Mouse (Mus musculus): ENCODE data around the gene Rsph1.

Gene Rsph1

DNA sequence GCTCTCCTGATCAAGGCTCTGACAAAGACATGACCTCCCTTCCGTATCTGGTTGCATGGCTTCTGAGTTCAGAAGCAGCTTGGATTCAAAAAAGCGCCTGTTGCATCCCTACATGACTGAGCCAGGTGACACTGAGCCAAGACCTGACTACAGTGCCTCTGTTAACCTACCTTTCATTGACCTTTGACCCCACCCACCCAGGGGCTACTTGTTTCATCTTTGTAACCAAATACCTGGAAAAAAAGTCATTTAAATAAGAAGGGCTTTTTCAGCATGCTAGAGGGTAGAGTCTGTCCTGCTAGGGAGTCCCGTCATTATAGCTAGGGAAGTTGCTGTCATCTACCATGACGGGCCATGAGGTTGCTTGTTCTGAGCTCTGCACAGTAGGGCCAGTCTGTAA, 26.2 kb upstream of the Rsph1 start:
- no peak for DNase-seq

- no peak for DNase-seq
Observed at GRCm38 (mm10) chr17:31300736-31301135, 23.6 kb upstream of the Rsph1 start.

GRCm38 (mm10) chr17:31299981-31300380, 22.8 kb upstream of the Rsph1 start:
- no peak for DNase-seq

- DNase-seq, result no peak
Observed at GRCm38 (mm10) chr17:31298419-31299209, 21.4 kb upstream of the Rsph1 start.

DNA sequence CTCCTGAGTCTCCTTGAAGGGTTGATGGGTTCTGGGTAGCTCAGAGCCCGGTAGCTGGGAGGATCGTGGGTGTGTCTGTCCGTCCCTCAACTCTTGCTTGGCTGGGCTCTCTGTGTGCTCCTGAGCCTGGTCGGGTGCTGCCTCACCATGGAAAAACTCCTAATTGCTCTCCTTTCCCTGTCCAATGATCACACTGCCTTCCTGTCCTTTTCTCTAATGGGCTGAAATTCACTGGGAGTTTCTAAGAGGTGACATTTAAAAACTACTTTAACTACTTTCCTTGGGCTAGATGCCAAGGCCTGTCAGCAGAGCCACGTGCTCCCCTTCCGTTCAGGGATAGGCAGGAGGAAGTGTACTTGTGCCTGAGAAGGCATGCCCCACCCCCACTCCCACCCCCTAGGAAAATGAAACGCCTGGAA, 20.3 kb upstream of the Rsph1 start:
- DNase-seq, result no peak

DNA sequence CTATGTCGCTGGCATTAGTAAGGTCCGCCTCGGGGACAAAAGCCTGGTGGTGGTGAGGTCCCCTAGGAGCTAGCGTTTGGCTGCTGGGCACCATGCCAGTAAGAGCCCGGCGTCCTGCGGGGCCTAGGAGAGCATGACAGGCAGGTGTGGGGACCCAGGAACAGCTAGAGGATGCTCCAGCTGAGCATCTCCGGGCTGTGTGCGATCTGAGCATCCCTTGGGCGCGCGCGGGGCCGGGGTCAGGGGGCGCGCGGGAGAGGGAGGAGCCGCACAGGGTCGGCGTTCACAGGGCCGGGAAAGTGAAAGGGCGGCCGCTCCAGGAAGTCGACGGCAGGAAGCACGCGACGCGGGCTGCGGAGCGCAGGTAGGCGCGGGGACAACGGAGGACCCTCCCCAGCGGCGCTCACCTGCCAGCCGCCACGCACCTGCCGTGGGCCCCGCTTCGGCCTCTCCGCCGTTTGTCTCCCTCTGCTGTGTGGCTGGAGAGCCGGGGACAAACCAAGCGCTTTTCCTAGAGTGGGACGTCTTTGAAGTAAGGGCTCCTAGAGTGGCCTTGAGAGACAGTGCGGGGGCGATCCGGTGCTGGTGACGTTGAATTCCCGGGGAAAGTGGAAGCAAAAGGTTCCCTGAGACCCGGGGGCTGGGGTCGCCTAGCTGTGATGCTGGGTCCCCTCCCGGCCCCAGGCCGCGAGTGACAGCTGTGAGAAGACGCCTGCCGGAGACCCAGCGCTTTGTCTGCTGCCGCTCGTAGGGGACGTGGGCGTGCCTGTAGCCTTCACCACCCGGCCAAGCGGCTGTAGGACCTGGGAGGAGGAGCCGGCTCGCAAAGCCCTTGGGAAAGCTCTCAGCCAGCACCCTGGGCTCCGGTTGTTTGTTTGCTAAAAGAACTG, 19.0 kb upstream of the Rsph1 start:
- DNase-seq, result peak; percentile 86

GRCm38 (mm10) chr17:31295215-31295891, 18.2 kb upstream of the Rsph1 start:
- peak; percentile 73 for DNase-seq

DNA sequence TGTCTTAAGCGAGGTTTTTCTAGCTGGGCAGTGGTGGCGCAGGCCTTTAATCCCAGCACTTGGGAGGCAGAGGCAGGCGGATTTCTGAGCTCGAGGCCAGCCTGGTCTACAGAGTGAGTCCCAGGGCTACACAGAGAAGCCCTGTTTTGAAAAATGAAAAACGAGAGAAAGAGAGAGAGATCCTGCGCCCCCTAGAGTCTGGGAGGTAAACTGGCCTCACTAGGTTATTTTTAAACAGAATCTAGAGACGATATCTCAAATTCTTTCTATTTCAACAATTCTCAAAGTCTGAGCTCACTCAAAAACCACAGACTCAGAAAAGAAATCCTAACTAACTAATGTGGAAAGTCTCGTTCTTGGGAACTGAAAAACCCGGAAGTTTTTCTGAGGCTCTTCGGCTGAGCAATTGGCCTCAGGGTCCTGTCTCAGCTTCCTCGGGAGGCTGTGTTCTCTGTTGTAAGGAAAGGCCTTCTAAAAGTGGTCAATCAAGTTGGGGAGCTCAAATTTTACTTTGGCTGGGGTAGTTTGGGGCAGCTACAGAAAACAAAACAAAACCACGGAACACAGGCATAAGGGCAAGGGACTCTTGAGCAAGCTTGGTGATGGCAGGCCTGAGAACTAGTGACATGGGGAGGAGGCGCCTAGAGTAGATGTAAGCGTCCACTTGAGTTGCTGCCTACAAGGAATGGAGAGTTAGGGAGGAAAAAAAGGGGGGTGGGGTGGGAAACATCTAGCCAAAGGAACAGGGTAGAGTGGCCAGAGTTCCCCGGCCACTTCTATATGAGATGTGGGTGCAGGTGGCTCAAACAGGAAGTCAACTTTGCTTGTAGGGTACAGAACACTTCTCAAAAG, 17.4 kb upstream of the Rsph1 start:
- no peak for DNase-seq

- DNase-seq, result no peak
Observed at GRCm38 (mm10) chr17:31290859-31291258, 13.7 kb upstream of the Rsph1 start.

DNA sequence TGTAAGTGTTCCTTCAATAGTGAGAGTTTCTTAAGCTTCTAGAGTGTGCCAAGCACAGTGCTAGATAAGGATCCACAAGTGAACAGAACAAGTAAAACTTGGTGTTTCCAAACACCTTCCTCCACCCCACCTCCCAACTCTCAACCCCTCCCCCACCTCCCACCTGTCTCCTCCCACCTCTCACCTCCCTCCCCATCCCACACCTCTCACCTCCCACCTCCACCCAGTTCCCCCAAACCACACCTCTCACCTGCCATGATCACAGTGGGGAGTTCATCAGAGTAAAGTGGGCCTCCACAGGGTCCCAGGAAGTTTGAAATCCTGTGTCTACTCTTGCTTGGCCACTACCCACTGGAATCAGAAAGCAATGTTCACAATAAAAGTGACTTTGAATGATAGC, 13.1 kb upstream of the Rsph1 start:
- no peak for DNase-seq

DNA sequence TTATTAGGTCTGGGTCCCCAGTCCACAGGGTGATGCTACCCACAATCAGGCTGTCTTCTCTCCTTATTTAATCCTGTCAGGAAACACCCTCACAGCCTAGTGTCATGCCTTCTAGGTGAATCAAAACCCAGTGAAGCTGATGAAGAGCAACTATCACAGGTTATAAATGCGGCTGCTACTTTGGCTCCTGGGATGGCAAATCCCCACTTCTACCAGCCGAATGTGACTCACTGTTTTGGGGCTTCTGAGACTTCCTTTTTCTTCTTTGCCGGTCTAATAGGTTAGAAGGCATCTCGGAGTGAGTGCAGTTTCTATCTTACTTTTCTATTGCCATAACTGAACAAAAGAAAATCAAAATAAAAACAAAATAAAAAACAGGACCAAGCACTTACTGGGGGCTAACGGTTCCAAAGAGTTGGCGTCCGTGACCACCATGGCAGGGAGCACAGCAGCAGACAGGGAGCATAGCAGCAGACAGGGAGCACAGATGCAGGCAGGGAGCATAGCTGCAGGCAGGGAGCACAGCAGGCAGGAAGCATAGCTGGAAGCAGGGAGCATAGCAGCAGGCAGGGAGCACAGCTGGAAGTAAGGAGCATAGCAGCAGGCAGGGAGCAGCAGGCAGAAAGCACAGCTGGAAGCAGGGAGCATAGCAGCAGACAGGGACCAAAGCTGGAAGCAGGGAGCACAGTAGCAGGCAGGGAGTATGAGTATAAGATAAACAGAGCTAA, 12.0 kb upstream of the Rsph1 start:
- DNase-seq, result no peak

DNA sequence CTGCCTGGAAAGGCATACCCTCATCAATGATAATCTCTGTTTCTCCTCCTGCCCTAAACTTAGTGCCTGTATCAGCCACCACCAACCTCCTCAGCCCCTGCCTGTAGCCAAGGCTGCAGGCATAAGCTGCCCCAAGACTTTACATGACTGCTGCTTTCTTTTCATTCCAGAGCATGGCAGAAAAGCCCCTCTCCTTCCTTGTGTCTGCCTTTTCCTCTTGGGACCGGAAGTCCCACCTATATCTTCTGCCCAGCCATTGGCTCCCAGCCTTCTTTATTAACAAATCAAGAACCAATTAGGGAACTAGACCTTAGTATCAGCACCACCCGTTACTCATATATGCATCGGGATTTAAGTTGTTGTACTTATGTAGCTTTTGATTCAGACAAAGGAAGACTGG, 10.0 kb upstream of the Rsph1 start:
- no peak for DNase-seq

DNA sequence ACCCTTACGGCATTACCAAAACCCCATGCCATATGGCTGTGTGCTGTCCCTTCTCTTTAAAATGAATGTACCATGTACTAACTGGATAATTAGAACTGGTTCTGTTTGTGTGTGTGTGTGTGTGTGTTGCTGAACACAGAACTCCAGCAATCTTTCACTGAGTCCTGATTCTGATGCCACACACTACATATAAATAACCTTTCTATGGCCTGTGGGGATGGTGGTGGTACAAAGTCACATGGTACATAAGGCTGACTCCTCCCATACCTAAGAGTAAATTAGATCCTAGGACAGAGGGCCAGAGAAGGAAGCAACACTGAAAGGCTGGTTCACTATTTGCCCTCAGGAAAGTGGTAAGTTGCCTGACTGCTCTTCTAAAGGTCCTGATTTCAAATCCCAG, 9.3 kb upstream of the Rsph1 start, which contains the start of gene Slc37a1:
Gene Slc37a1, plus strand, starts transcription at position 301 of the 400 bp plus-strand sequence.
- no peak for DNase-seq

GRCm38 (mm10) chr17:31285867-31286266, 8.7 kb upstream of the Rsph1 start:
- no peak for DNase-seq

DNA sequence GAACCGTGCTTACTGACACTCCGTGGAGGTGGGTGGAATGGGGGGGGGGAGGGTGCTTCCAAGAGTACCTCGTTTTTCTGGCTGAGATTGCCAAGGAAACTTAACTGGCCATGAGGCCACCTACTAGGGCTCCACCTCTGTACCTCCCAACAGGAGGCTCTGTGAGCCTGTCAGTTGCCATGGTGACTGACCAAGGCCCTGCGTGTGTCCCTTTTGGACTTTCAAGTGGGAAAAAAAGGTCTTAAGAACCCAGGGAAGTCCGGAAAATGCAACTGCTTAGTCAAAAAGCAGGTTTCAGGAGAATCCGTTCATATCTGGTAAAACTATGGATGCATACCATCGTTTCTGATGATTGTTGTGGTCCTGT, 5.5 kb upstream of the Rsph1 start:
- DNase-seq, result no peak

DNA sequence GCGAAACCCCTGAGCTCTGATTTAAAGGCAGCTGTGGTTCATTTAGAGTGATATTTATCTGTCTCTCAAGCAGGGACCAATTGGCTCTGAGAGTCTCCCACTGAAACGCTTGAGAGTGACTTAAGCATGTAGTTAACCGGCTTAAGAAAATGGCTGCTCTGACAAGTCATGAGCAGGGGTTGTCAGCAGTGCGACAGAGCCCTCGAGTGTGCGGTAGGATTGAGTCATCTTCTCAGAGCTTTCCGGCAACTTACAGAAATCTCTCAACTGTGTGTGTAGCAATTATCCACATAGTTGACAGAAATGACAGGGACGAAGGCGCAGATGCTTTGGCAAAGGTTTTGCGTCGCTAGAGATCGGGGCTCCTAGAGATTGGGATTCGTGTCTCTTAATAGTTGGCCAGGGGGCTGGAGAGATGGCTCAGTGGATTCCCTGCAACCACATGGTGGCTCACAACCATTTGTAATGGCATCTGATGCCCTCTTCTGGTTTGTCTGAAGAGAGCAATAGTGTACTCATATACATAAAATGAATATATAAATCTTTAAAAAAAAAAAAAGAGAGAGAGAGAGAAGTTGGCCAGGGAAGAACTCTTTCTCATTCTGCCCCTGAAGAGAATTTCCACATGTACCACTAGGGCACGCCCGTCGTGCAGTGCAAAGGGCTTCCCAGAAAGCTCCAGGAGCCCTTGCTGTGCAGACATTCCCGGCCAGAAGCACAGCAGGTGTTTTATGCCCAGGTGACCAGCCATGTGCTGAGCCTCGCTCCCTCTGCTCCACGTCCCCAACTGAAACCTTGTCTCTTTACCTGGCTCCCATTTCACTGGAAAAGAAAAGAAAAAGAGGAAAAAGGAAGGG, 4.9 kb upstream of the Rsph1 start:
- peak; percentile 15 for DNase-seq

- no peak for DNase-seq
Observed at GRCm38 (mm10) chr17:31280269-31280668, 3.1 kb upstream of the Rsph1 start.

DNA sequence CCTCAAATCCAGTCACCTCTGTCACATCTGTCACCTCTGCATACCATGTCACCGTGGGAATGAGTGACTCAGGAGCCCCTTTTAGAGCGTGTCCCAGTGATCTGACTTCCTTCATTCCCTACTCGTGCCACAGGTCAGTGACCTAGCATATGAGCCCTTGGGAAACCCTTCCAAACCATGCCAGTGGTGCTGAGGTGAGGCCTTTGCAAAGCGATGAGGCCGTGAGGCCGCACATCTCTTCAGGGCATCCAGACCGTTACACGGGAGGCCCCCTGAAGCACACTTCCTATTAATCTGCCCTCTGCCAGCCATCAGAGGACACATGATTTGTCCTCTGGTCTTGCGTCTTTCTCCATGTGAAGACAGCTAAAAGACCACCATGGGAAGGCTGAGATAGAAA, 2.4 kb upstream of the Rsph1 start:
- no peak for DNase-seq

DNA sequence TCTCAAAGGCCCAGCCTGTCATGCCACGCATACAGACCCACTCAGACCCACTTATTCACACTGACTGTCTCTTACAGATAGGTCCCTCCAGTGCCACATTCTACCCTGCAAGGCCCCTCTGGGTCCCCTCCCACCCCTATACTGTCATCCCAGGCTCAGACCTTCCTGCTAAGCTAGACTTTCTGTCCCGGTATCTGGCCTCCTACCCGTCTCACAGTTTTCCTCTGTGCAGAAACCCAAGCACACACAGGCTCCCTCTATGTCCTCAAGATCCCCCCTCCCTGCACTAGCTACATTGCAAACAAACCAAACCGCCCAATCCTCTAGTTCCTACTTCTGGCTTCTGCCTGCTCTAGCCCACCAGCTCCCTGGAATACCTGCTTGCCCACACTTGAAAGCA, 748 bp upstream of the Rsph1 start:
- DNase-seq, result no peak

- DNase-seq, result no peak
Observed at GRCm38 (mm10) chr17:31276207-31276921, 819 bp downstream of the Rsph1 start.

Measured in retina, postnatal 1 day (tissue).